Mouse (Mus musculus) testis, adult 2 months (tissue): Measurements from ENCODE around the gene Kcnip4. TPM values are rescaled to one million over a fixed set of nuclear protein-coding genes. Genes with fewer than 3 reads are reported as not detected.

Source experiments
- H3K27ac ChIP-seq: fragments of 200-500 bp; 2 replicates; pipeline ENCODE4 v1.5.1; 2012; ENCODE audit warnings: low read depth, low read length; ENCODE audit not compliant: control insufficient read depth, insufficient read depth
- H3K27me3 ChIP-seq: fragments of 200-500 bp; 2 replicates; pipeline ENCODE4 v1.6.1; 2012; ENCODE audit warnings: mild to moderate bottlenecking, low read length, moderate library complexity; ENCODE audit not compliant: control insufficient read depth, insufficient read depth
- H3K36me3 ChIP-seq: fragments of 200-500 bp; 2 replicates; pipeline ENCODE4 v1.6.1; 2012; ENCODE audit warnings: mild to moderate bottlenecking, low read length; ENCODE audit not compliant: control insufficient read depth, insufficient read depth
- H3K4me1 ChIP-seq: fragments of 200-500 bp; 2 replicates; pipeline ENCODE4 v1.6.1; 2012; ENCODE audit warnings: low read length; ENCODE audit not compliant: control insufficient read depth, insufficient read depth
- H3K4me3 ChIP-seq: fragments of 200-500 bp; 2 replicates; pipeline ENCODE4 v1.5.1; 2012; ENCODE audit warnings: low read depth, mild to moderate bottlenecking, low read length, moderate library complexity, mixed read lengths; ENCODE audit not compliant: control insufficient read depth
- CTCF ChIP-seq: fragments of 200-500 bp; IDR thresholded peaks from 2 replicates; pipeline ENCODE4 v1.5.1; 2012; ENCODE audit warnings: low read depth, mild to moderate bottlenecking, inconsistent platforms, low read length, moderate library complexity; ENCODE audit not compliant: control insufficient read depth, insufficient read depth, insufficient replicate concordance
- POLR2A ChIP-seq: fragments of 200-500 bp; IDR thresholded peaks from 2 replicates; pipeline ENCODE4 v1.6.1; 2012; ENCODE audit warnings: low read depth, mild to moderate bottlenecking, inconsistent platforms, low read length, moderate library complexity; ENCODE audit not compliant: control insufficient read depth
- polyA plus RNA-seq: library from polyadenylated mRNA; depleted of rRNA; stranded (reverse); fragments of >200 nt; gene quantifications from 2 replicates; pipeline ENCODE4 v1.2.3, GENCODE M21; 2012

Gene Kcnip4
- polyA plus RNA-seq, 1 experiment, result 2.2 TPM

- Histone ChIP-seq H3K36me3 (no peaks in the 10 kb centered on the region), H3K27me3 (no peaks in the 10 kb centered on the region), H3K27ac (no peak overlapping the region), H3K4me1 (no peaks in the 10 kb centered on the region), H3K4me3 (no peak overlapping the region)
- no peak for TF ChIP-seq POLR2A
- no peak for TF ChIP-seq CTCF
Measured at GRCm38 (mm10) chr5:49094945-49095344, 429.8 kb downstream of the Kcnip4 start.

GRCm38 (mm10) chr5:49094306-49094705 is 430.4 kb downstream of the Kcnip4 start:
- TF ChIP-seq POLR2A, result no peak
- no peaks in the 10 kb centered on the region for H3K27me3 ChIP-seq
- no peaks in the 10 kb centered on the region for H3K4me1 ChIP-seq
- H3K36me3 ChIP-seq, result no peaks in the 10 kb centered on the region
- H3K27ac ChIP-seq, result no peak overlapping the region
- H3K4me3 ChIP-seq, result no peak overlapping the region

DNA sequence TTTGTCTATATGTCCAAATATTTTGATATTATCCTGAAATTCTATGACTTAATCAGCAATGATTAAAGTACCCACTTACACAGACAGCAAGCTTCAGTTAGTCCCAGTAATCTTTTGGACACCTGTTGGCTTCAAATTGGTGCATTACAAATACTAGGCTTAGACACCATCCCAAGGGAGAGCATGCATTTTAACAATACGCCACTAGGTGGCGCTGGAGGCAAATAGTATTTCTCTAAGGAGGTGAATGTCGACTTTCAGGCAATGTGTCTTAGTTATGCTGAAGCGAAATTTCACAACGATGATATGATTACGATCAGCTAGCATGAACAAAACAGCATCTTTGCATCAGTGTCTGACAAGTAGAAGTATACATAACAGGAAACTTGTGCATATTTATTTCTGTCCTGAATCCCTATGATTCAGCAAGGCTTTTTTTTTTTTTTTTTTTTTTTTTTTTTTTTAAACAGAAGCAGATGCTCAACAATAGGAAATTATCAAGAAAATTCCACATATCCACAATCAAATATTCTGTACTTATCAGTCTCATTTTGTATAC is 434.5 kb downstream of the Kcnip4 start:
- no peaks in the 10 kb centered on the region for H3K4me1 ChIP-seq
- no peaks in the 10 kb centered on the region for H3K27me3 ChIP-seq
- H3K4me3 ChIP-seq, result no peak overlapping the region
- peak; percentile 50; the same call in 1 of the 2 replicates for TF ChIP-seq CTCF
- TF ChIP-seq POLR2A, result no peak
- H3K27ac ChIP-seq, result no peak overlapping the region
- H3K36me3 ChIP-seq, result no peaks in the 10 kb centered on the region

DNA sequence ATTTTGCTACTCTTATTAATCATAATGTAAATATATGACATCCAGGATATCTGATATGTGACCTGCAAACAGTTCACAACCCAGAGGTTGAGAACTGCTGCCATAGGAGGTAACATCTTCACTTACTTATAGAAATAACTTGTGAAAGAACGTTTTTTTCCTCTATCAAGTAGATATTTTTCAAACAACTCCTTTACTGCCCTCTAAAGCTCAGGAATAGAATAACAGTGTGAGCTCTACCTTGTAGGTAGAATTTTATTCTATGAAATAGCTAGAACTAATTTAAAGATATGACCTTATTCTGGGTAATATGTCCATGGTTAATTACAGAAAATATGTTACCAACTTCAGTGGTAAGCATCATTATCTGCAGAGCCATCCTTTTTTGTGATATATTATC is 459.1 kb downstream of the Kcnip4 start:
- H3K27me3 ChIP-seq, result no peaks in the 10 kb centered on the region
- H3K27ac ChIP-seq, result no peak overlapping the region
- no peak for TF ChIP-seq CTCF
- no peak for TF ChIP-seq POLR2A
- no peaks in the 10 kb centered on the region for H3K4me1 ChIP-seq
- no peak overlapping the region for H3K4me3 ChIP-seq
- H3K36me3 ChIP-seq, result no peaks in the 10 kb centered on the region

- no peak overlapping the region for H3K4me3 ChIP-seq
- H3K36me3 ChIP-seq, result no peaks in the 10 kb centered on the region
- no peaks in the 10 kb centered on the region for H3K27me3 ChIP-seq
- no peak overlapping the region for H3K27ac ChIP-seq
- no peaks in the 10 kb centered on the region for H3K4me1 ChIP-seq
- no peak for TF ChIP-seq POLR2A
- TF ChIP-seq CTCF, result no peak
Measured at GRCm38 (mm10) chr5:49058926-49059325, 465.8 kb downstream of the Kcnip4 start.

DNA sequence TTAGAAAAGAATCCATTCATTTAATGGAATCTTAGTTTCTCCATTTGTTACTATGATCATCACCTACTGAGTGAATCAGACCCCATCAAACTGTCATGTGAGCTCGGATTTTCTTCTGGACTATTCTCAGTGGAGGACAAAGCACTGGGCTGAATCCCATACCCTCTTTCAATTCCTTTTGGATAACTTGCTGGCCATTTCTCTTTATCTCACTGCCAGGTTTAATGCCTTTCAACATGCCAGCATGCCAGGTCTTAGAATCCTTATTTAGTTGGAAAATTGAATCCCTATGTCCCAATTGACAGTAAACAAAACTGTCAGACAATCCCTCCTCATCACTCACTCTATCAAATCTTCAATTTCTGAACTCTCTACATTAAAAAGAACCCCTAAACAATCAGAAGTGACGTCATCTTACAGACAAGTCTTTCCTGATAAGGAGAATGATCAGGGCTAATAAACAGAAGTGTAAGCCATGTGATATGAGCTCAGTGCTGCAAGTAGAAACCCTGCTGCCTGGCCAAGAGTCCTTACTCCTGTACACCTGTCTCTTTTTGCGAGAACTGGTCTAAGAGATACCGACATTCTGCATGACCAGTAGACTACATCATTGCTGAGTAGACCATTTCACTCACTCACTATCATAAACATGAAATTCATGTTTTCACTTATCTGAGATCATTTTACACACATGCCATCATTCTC is 466.9 kb downstream of the Kcnip4 start:
- H3K27me3 ChIP-seq, result no peaks in the 10 kb centered on the region
- no peak for TF ChIP-seq CTCF
- TF ChIP-seq POLR2A, result no peak
- H3K4me1 ChIP-seq, result no peaks in the 10 kb centered on the region
- no peak overlapping the region for H3K4me3 ChIP-seq
- no peak overlapping the region for H3K27ac ChIP-seq
- H3K36me3 ChIP-seq, result no peaks in the 10 kb centered on the region

DNA sequence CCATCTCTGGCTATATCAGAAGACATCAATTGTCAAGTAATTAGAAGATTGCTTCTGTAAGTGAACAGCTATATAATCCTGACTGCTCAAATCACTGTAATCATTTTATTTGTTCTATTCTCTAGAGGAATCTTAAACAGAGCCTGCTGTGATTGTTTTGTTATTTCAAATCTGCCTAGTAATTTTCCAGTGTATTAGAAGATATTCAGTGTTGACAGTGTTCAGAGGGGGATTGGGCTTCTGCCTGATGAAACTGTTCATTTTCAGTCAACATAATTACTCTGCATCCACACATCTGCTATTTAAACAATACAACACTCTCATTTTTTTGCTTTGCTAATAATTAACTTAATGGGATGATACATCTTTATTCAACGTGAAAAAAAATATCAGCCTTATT is 476.7 kb downstream of the Kcnip4 start:
- H3K4me3 ChIP-seq, result no peak overlapping the region
- H3K27ac ChIP-seq, result no peak overlapping the region
- no peaks in the 10 kb centered on the region for H3K27me3 ChIP-seq
- H3K4me1 ChIP-seq, result no peaks in the 10 kb centered on the region
- no peaks in the 10 kb centered on the region for H3K36me3 ChIP-seq
- TF ChIP-seq CTCF, result no peak
- TF ChIP-seq POLR2A, result no peak
